Mouse (Mus musculus) heart, adult 2 months (tissue): ENCODE results near the gene Vwf.

Source experiments
- CTCF ChIP-seq: fragments of 200-600 bp; IDR thresholded peaks from 2 replicates; pipeline ENCODE4 v1.8.1; 2022; ENCODE audit warnings: antibody characterized with exemption, mild to moderate bottlenecking, moderate library complexity
- EP300 ChIP-seq: fragments of 200-500 bp; IDR thresholded peaks from 2 replicates; pipeline ENCODE4 v1.6.1; 2011; ENCODE audit warnings: low read depth, low read length, control low read depth; ENCODE audit not compliant: insufficient read depth
- POLR2A ChIP-seq: fragments of 200-500 bp; IDR thresholded peaks from 2 replicates; pipeline ENCODE4 v1.6.1; 2011; ENCODE audit warnings: mild to moderate bottlenecking, low read depth, low read length, control low read depth; ENCODE audit not compliant: insufficient read depth

- no peak for TF ChIP-seq CTCF
- TF ChIP-seq POLR2A, result no peak
- TF ChIP-seq EP300, result no peak
Observed at GRCm38 (mm10) chr6:125526066-125526465, 20.5 kb upstream of the Vwf start.
